Mouse (Mus musculus) heart, postnatal 14 days (tissue): ENCODE data around the gene Wfdc21. TPM values are rescaled to one million over a fixed set of nuclear protein-coding genes. Genes with fewer than 3 reads are reported as not detected.

Source experiments
- DNase-seq, 2 experiments: peaks; one replicate each; pipeline ENCODE4 v3.0.0; 2021 to 2022
- intact Hi-C: fragments of 180-260 bp; cut with DNase I; formaldehyde crosslinking; loops from one replicate; pipeline ENCODE4 v1.15.1; 2025
- total RNA-seq, 2 experiments: library from RNA; stranded (reverse); gene quantifications; 2 replicates each; pipeline ENCODE4 v1.2.3; 2021

Wfdc21 gene
- total RNA-seq, 2 experiments from 2014 or later: 0.76 to 0.80 TPM

DNA sequence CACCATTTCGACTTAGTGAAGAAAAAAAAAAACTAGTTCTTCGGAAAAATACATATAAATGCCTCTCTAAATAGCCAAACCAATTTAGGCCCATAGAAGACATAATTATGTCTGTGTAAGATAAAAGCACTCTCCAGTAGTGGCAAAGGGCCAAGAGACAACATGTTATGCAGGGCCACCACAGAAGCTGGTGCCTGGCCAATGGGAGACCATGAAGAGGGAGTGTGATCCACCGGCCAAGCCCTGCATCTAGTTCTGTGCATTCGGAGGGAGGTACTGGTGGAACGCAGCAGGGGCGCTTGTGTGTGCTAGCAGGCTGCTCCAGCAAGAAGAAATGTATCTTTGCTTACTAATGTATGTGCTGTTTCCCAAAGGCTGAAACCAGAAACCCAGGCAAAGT lies 49.4 kb downstream of the Wfdc21 start:
- intact Hi-C loops: no loop called here
- no peak for DNase-seq

- intact Hi-C loops: no loop called here
- DNase-seq: no peak
These were observed 50.4 kb downstream of the Wfdc21 start for GRCm38 (mm10) chr11:83796980-83797608.

- intact Hi-C loops: loop anchor here (5.0 kb wide), 1 partner anchor 137 kb away; no protein-coding TSS in a partner anchor
- no peak for DNase-seq
These were observed 53.2 kb downstream of the Wfdc21 start for GRCm38 (mm10) chr11:83799871-83800430.

- DNase-seq: peak in 1 of 2 experiments; percentile 43
- intact Hi-C loops: loop anchor here (5.0 kb wide), 1 partner anchor 135 kb away; no protein-coding TSS in a partner anchor
These were observed 55.4 kb downstream of the Wfdc21 start for GRCm38 (mm10) chr11:83802166-83802565.

Other genes starting within 250 kb of the Wfdc21 start
- gene Heatr9, start 224.8 kb upstream of the Wfdc21 start, total RNA-seq: not detected
- gene Ccl5, start 216.4 kb upstream of the Wfdc21 start, total RNA-seq: under 1 TPM in 1 of 2 experiments, not detected in 1; 0.93 TPM
- 1 to 10 TPM; 7.9 to 8.9 TPM for gene Ccl9, start 168.3 kb upstream of the Wfdc21 start, total RNA-seq
- 10 to 100 TPM in 1 of 2 experiments, 1 to 10 TPM in 1; 9.9 to 12.8 TPM for gene Ccl6, start 153.9 kb upstream of the Wfdc21 start, total RNA-seq
- gene Rpl9-ps1, start 101.3 kb upstream of the Wfdc21 start, total RNA-seq: not detected
- gene Ccl3, start 97.6 kb upstream of the Wfdc21 start, total RNA-seq: not detected
- gene Ccl4, start 84.4 kb upstream of the Wfdc21 start, total RNA-seq: not detected
- 1 to 10 TPM; 2.2 to 3.1 TPM for gene Wfdc17, start 42.9 kb upstream of the Wfdc21 start, total RNA-seq
- gene Wfdc18, start 37.9 kb upstream of the Wfdc21 start, total RNA-seq: not detected
- gene Heatr6, start 6.8 kb downstream of the Wfdc21 start, total RNA-seq: 1 to 10 TPM; 6.1 to 7.7 TPM
- not detected for gene Hnf1b, start 103.1 kb downstream of the Wfdc21 start, total RNA-seq
- gene Ddx52, start 195.1 kb downstream of the Wfdc21 start, total RNA-seq: 10 to 100 TPM; 10.1 TPM
- gene Synrg, start 217.5 kb downstream of the Wfdc21 start, total RNA-seq: 10 to 100 TPM; 24.4 to 25.0 TPM